Mouse (Mus musculus) hindbrain, postnatal 0 days (tissue): ENCODE measurements around the gene Dcun1d1. TPM values are rescaled to one million over a fixed set of nuclear protein-coding genes. Genes with fewer than 3 reads are reported as not detected.

Experiments
- ATAC-seq: fragments of 200-750 bp; cut with Nextera tagmentation; 2 replicates; pipeline ENCODE4 v1.8.0; 2017; ENCODE audit warnings: mild to moderate bottlenecking, moderate TSS enrichment, moderate library complexity
- DNase-seq: peaks from one replicate; pipeline ENCODE4 v3.0.0-alpha.2; 2015; ENCODE audit warnings: low spot score
- H3K27ac ChIP-seq: fragments of 300-500 bp; sonication (generic); 2 replicates; pipeline ENCODE4 v1.5.1; 2014; ENCODE audit warnings: mild to moderate bottlenecking
- H3K27me3 ChIP-seq: fragments of 300-500 bp; sonication (generic); 2 replicates; pipeline ENCODE4 v1.6.1; 2014; ENCODE audit warnings: low read length, mixed read lengths; ENCODE audit not compliant: insufficient read depth
- H3K36me3 ChIP-seq: fragments of 300-500 bp; sonication (generic); 2 replicates; pipeline ENCODE4 v1.6.1; 2014; ENCODE audit warnings: low read length, mixed read lengths; ENCODE audit not compliant: insufficient read depth
- H3K4me1 ChIP-seq: fragments of 300-500 bp; sonication (generic); 2 replicates; pipeline ENCODE4 v1.6.1; 2014; ENCODE audit warnings: antibody characterized with exemption, low read length, mixed read lengths; ENCODE audit not compliant: insufficient read depth
- H3K4me2 ChIP-seq: fragments of 300-500 bp; sonication (generic); 2 replicates; pipeline ENCODE4 v1.6.1; 2014; ENCODE audit warnings: low read depth, mild to moderate bottlenecking, low read length, moderate library complexity, mixed read lengths
- H3K4me3 ChIP-seq: fragments of 300-500 bp; sonication (generic); 2 replicates; pipeline ENCODE4 v1.5.1; 2014; ENCODE audit warnings: low read length
- H3K9ac ChIP-seq: fragments of 300-500 bp; sonication (generic); replicated peaks from 2 replicates; pipeline ENCODE4 v1.6.1; 2014; ENCODE audit warnings: mild to moderate bottlenecking, low read length, moderate library complexity, mixed read lengths
- H3K9me3 ChIP-seq: fragments of 300-500 bp; sonication (generic); 2 replicates; pipeline ENCODE4 v1.6.1; 2016; ENCODE audit warnings: low read length, mixed read lengths
- CTCF ChIP-seq: IDR thresholded peaks from 2 replicates; pipeline ENCODE4 v1.5.1; 2016; ENCODE audit warnings: antibody characterized with exemption, control low read depth, low read depth
- WGBS: fragments of 180-500 bp; shearing (Covaris S2); extraction: QIAGEN DNeasy Blood & Tissue Kit; methylation state at CpG from one replicate; pipeline ENCODE4 v1.1.7; 2014; 5-methylcytosine and 5-hydroxymethylcytosine counted together
- polyA plus RNA-seq: library from polyadenylated mRNA; unstranded; fragments of >200 nt; fragmentation: Nextera tagmentation; extraction: Ambion mirVana; gene quantifications from 2 replicates; pipeline ENCODE4 v1.2.1, GENCODE M21; 2015
- total RNA-seq: library from RNA; depleted of rRNA; stranded (reverse); fragments of >200 nt; gene quantifications from 2 replicates; pipeline ENCODE4 v1.2.3, GENCODE M21; 2014

The Dcun1d1 gene
- total and polyA plus RNA-seq, 2 experiments from 2014 or later: 37.0 to 110 TPM

DNA sequence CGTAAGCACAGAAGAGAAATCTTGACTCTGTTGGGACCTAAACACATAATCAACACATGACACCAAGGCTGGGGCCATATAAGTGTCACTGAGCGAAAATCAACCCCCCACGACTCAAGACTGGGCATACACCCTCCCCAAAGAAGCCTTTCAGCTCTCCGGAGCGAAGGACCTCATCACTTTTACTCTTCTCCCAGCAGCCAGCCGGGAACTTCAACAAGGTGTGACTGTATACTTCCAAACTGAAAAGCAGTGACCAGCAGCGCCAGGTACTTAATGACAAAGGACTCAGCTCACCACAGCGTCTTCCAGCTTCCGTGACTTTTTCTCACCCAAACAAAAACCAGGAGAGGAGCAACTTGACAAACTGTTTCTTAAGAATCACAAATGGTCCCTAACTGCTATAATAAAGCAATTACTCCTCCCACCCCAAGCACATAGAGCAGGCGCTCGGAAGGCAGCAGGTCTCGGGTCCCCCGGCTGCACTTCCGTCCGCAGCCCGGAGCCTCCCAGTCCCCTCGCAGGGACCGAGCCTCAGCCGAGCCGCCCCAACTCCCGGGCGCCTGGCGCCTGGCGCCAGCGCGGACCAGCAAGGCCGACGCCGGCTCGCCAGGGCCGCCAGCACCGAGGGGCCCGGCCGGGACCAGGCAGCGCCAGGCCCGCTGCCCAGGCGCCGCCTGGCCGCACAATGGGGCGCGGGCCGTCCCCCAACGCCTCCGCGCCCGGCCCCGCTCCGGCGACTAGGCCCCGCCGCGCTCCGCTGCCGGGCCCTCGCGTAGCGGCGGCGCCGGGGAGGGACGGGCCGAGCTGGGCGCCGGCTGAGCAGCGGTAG, 5.1 kb downstream of the Dcun1d1 start:
- under 1% methylated on average over 59 of the region's 65 CpGs for WGBS
- Histone ChIP-seq H3K27ac (peak overlapping the region; percentile 94), H3K4me1 (peaks cover 7% of the 10 kb centered on the region; the same call in 1 of the 2 replicates)

GRCm38 (mm10) chr3:35931359-35931758, 5.9 kb downstream of the Dcun1d1 start:
- Histone ChIP-seq H3K27me3 (no peaks in the 10 kb centered on the region), H3K4me3 (peak overlapping the region; percentile 97), H3K27ac (no peak overlapping the region), H3K9ac (peak overlapping the region; percentile 97), H3K9me3 (no peaks in the 10 kb centered on the region), H3K36me3 (no peaks in the 10 kb centered on the region), H3K4me2 (peak overlapping the region; percentile 79), H3K4me1 (peaks cover 7% of the 10 kb centered on the region; the same call in 1 of the 2 replicates)
- WGBS: 22% methylated on average over 7 of the region's 7 CpGs
- TF ChIP-seq CTCF: no peak
- DNase-seq (no peak), ATAC-seq (no peak)

More for the DNA sequence above, 5.1 kb downstream of the Dcun1d1 start:
- TF ChIP-seq CTCF: no peak
- H3K4me3 ChIP-seq: peak overlapping the region; percentile 97
- H3K9me3 ChIP-seq: no peaks in the 10 kb centered on the region
- no peak for DNase-seq
- ATAC-seq: peak; percentile 82
- H3K4me2 ChIP-seq: peak overlapping the region; percentile 79
- H3K9ac ChIP-seq: peak overlapping the region; percentile 97
- H3K36me3 ChIP-seq: no peaks in the 10 kb centered on the region
- no peaks in the 10 kb centered on the region for H3K27me3 ChIP-seq

DNA sequence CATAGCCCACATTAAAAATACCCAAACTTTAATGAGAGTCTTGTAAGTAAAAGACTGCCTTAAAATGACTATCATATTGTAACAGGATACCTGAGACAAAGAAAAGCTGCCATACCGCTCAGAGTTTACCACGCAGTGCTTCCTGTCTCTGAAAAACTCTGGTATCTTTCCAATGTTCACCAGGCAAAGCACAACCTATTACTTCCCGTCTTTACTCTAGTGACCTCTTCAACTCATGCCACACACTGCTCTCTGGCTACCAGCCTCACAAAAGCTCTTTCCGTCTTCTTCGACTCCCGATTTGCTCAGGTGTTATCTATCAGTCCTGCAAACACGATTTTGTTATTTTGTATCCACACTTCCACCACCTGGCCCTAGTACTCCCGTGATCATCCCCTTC, 7.4 kb downstream of the Dcun1d1 start:
- no peaks in the 10 kb centered on the region for H3K9me3 ChIP-seq
- no peak for TF ChIP-seq CTCF
- no peak for ATAC-seq

DNA sequence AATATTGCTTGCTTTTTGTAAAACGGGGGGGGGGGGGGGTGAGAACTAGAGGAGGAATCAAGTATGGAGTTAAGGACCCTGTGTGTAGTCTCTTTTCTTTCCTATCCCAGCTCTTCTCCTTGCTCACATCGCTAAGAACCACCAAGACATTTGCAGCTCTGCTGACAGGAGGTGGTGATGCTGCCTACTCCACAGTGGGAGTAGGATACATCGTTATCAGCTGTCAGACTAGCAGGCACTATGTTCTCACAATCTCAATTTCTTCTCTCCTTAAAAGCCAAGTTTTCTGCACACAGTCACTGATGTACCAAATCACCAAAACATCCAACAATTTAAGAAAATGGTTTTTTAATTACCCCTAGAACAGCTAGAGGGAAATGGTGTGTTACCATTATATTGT, 7.8 kb downstream of the Dcun1d1 start:
- Histone ChIP-seq H3K27me3 (no peaks in the 10 kb centered on the region), H3K27ac (no peak overlapping the region), H3K36me3 (no peaks in the 10 kb centered on the region), H3K4me3 (no peak overlapping the region), H3K4me2 (no peak overlapping the region), H3K4me1 (peaks cover 7% of the 10 kb centered on the region; the same call in 1 of the 2 replicates), H3K9me3 (no peaks in the 10 kb centered on the region), H3K9ac (no peak overlapping the region)
- no peak for ATAC-seq
- DNase-seq: no peak
- TF ChIP-seq CTCF: no peak
- WGBS: 68% methylated on average over 3 of the region's 3 CpGs

More for the DNA sequence above, 7.4 kb downstream of the Dcun1d1 start:
- Histone ChIP-seq H3K36me3 (no peaks in the 10 kb centered on the region), H3K4me2 (no peak overlapping the region), H3K4me1 (peaks cover 7% of the 10 kb centered on the region; the same call in 1 of the 2 replicates), H3K27me3 (no peaks in the 10 kb centered on the region), H3K4me3 (no peak overlapping the region), H3K9ac (no peak overlapping the region), H3K27ac (no peak overlapping the region)
- DNase-seq: no peak
- WGBS: 66% methylated on average over 8 of the region's 8 CpGs

GRCm38 (mm10) chr3:35925852-35926251, 11.4 kb downstream of the Dcun1d1 start:
- TF ChIP-seq CTCF: no peak
- no peaks in the 10 kb centered on the region for H3K9me3 ChIP-seq
- no peak overlapping the region for H3K9ac ChIP-seq
- DNase-seq (no peak), ATAC-seq (no peak)
- H3K4me1 ChIP-seq: no peaks in the 10 kb centered on the region
- H3K4me3 ChIP-seq: no peak overlapping the region
- no peaks in the 10 kb centered on the region for H3K27me3 ChIP-seq
- 97% methylated on average over 2 of the region's 2 CpGs for WGBS
- H3K27ac ChIP-seq: no peak overlapping the region
- H3K4me2 ChIP-seq: no peak overlapping the region
- no peaks in the 10 kb centered on the region for H3K36me3 ChIP-seq

DNA sequence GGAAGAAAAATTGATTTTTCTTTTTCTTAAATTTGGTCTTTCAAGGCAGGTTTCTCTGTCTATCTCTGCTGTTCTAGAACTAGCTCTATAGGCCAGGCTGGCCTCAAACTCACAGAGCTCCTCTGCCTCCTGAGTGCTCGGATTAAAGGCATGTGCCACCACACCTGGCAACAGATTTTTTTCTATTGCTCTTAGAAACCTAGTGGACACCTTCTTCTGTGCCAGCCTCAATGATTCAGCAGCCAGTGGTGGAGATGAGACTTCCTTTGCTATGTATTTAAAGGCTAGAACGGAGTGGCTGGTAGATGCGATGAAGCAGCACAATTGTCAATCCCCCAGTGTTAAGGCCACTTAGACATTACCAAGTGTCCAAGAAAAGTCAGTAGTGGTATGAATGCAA, 13.2 kb downstream of the Dcun1d1 start:
- H3K4me1 ChIP-seq: no peaks in the 10 kb centered on the region
- WGBS: 74% methylated on average over 3 of the region's 3 CpGs
- no peak for ATAC-seq
- no peak overlapping the region for H3K27ac ChIP-seq
- no peak overlapping the region for H3K9ac ChIP-seq
- DNase-seq: no peak
- H3K4me3 ChIP-seq: no peak overlapping the region
- H3K9me3 ChIP-seq: no peaks in the 10 kb centered on the region
- H3K36me3 ChIP-seq: no peaks in the 10 kb centered on the region
- no peak for TF ChIP-seq CTCF
- H3K27me3 ChIP-seq: no peaks in the 10 kb centered on the region
- no peak overlapping the region for H3K4me2 ChIP-seq

GRCm38 (mm10) chr3:35923495-35923894, 13.8 kb downstream of the Dcun1d1 start:
- DNase-seq (no peak), ATAC-seq (no peak)
- H3K4me2 ChIP-seq: no peak overlapping the region
- no peak overlapping the region for H3K9ac ChIP-seq
- H3K4me1 ChIP-seq: no peaks in the 10 kb centered on the region
- H3K27ac ChIP-seq: no peak overlapping the region
- 72% methylated on average over 7 of the region's 7 CpGs for WGBS
- no peaks in the 10 kb centered on the region for H3K36me3 ChIP-seq
- TF ChIP-seq CTCF: no peak
- H3K27me3 ChIP-seq: no peaks in the 10 kb centered on the region
- no peaks in the 10 kb centered on the region for H3K9me3 ChIP-seq
- H3K4me3 ChIP-seq: no peak overlapping the region
